Mouse (Mus musculus) forebrain, embryonic 10.5 days (tissue): ENCODE data around the gene Socs1. TPM values are rescaled to one million over a fixed set of nuclear protein-coding genes. Genes with fewer than 3 reads are reported as not detected.

ENCODE experiments used
- DNase-seq: peaks from one replicate; pipeline ENCODE4 v3.0.0-alpha.2; 2017; ENCODE audit warnings: low spot score; ENCODE audit errors: extremely low spot score
- H3K27ac ChIP-seq: fragments of 300-500 bp; sonication (generic); 2 replicates; pipeline ENCODE4 v1.5.1; 2016; ENCODE audit warnings: mild to moderate bottlenecking
- H3K27me3 ChIP-seq: fragments of 300-500 bp; sonication (generic); 2 replicates; pipeline ENCODE4 v1.6.1; 2016; ENCODE audit warnings: mild to moderate bottlenecking; ENCODE audit not compliant: poor library complexity, severe bottlenecking
- H3K36me3 ChIP-seq: fragments of 300-500 bp; sonication (generic); replicated peaks from 2 replicates; pipeline ENCODE4 v1.6.1; 2016; ENCODE audit warnings: mild to moderate bottlenecking, moderate library complexity
- H3K4me1 ChIP-seq: fragments of 300-500 bp; sonication (generic); 2 replicates; pipeline ENCODE4 v1.6.1; 2016
- H3K4me3 ChIP-seq: fragments of 300-500 bp; sonication (generic); 2 replicates; pipeline ENCODE4 v1.5.1; 2016; ENCODE audit warnings: mild to moderate bottlenecking, moderate library complexity
- H3K9me3 ChIP-seq: fragments of 300-500 bp; sonication (generic); 2 replicates; pipeline ENCODE4 v1.6.1; 2016; ENCODE audit warnings: mild to moderate bottlenecking, moderate library complexity
- WGBS: fragments of 180-500 bp; shearing (Covaris S2); methylation state at CpG from one replicate; pipeline ENCODE4 v1.1.7; 2016; 5-methylcytosine and 5-hydroxymethylcytosine counted together
- polyA plus RNA-seq: library from polyadenylated mRNA; unstranded; fragments of >200 nt; fragmentation: Nextera tagmentation; extraction: Ambion mirVana; gene quantifications from 2 replicates; pipeline ENCODE4 v1.2.1, GENCODE M21; 2016

The Socs1 gene
- polyA plus RNA-seq, 1 experiment from 2014 or later = 2.3 TPM

- WGBS = 4% methylated on average over 81 of the region's 81 CpGs
- H3K4me1 ChIP-seq = peaks cover 62% of the 10 kb centered on the region
- H3K4me3 ChIP-seq = peak overlapping the region; percentile 80
- DNase-seq = peak; percentile 24
- no peaks in the 10 kb centered on the region for H3K9me3 ChIP-seq
- peaks cover 27% of the 10 kb centered on the region for H3K27me3 ChIP-seq
- H3K36me3 ChIP-seq = no peaks in the 10 kb centered on the region
- H3K27ac ChIP-seq = peak overlapping the region; percentile 93
Observed at GRCm38 (mm10) chr16:10783883-10784792, 1.2 kb downstream of the Socs1 start.

GRCm38 (mm10) chr16:10783451-10783850 is 1.9 kb downstream of the Socs1 start:
- Histone ChIP-seq H3K27me3 (peaks cover 27% of the 10 kb centered on the region), H3K9me3 (no peaks in the 10 kb centered on the region), H3K27ac (no peak overlapping the region), H3K36me3 (no peaks in the 10 kb centered on the region), H3K4me3 (peak overlapping the region; percentile 80; the same call in 1 of the 2 replicates), H3K4me1 (peaks cover 55% of the 10 kb centered on the region)
- WGBS = 63% methylated on average over 8 of the region's 8 CpGs
- no peak for DNase-seq

DNA sequence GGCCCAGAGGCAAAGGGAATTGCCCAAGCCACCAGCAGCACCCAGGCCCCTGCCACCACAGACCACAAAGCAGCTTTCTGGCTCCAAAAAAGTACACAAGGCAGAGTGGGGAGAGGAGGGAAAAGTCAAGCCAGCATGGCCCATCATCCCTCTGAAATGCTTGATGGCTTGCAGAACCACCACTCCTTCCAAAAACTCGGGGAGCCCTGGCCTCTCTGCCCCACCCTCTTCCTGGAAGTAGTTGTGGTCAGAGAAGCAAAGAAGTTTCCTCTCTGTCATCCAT is 2.2 kb downstream of the Socs1 start:
- Histone ChIP-seq H3K9me3 (no peaks in the 10 kb centered on the region), H3K4me3 (no peak overlapping the region), H3K27me3 (peaks cover 27% of the 10 kb centered on the region), H3K4me1 (peaks cover 51% of the 10 kb centered on the region), H3K27ac (no peak overlapping the region), H3K36me3 (no peaks in the 10 kb centered on the region)
- DNase-seq = no peak
- 57% methylated on average over 1 of the region's 1 CpGs for WGBS

GRCm38 (mm10) chr16:10782377-10783151 is 2.8 kb downstream of the Socs1 start:
- no peak overlapping the region; the same call in 1 of the 2 replicates for H3K4me3 ChIP-seq
- no peaks in the 10 kb centered on the region for H3K36me3 ChIP-seq
- H3K9me3 ChIP-seq = no peaks in the 10 kb centered on the region
- no peak for DNase-seq
- H3K27me3 ChIP-seq = peaks cover 27% of the 10 kb centered on the region
- 42% methylated on average over 6 of the region's 6 CpGs for WGBS
- H3K4me1 ChIP-seq = peaks cover 50% of the 10 kb centered on the region
- H3K27ac ChIP-seq = peak overlapping the region; percentile 22; the same call in 1 of the 2 replicates

GRCm38 (mm10) chr16:10781862-10782371 is 3.4 kb downstream of the Socs1 start:
- 54% methylated on average over 9 of the region's 9 CpGs for WGBS
- Histone ChIP-seq H3K4me3 (no peak overlapping the region; the same call in 1 of the 2 replicates), H3K27me3 (peaks cover 27% of the 10 kb centered on the region), H3K9me3 (no peaks in the 10 kb centered on the region), H3K27ac (no peak overlapping the region), H3K36me3 (no peaks in the 10 kb centered on the region), H3K4me1 (peaks cover 45% of the 10 kb centered on the region)
- DNase-seq = no peak

- no peak overlapping the region for H3K27ac ChIP-seq
- 83% methylated on average over 5 of the region's 5 CpGs for WGBS
- no peaks in the 10 kb centered on the region for H3K9me3 ChIP-seq
- H3K27me3 ChIP-seq = peaks cover 27% of the 10 kb centered on the region
- H3K36me3 ChIP-seq = no peaks in the 10 kb centered on the region
- DNase-seq = no peak
- no peak overlapping the region for H3K4me3 ChIP-seq
- H3K4me1 ChIP-seq = peaks cover 38% of the 10 kb centered on the region
Observed at GRCm38 (mm10) chr16:10780631-10781120, 4.7 kb downstream of the Socs1 start.

DNA sequence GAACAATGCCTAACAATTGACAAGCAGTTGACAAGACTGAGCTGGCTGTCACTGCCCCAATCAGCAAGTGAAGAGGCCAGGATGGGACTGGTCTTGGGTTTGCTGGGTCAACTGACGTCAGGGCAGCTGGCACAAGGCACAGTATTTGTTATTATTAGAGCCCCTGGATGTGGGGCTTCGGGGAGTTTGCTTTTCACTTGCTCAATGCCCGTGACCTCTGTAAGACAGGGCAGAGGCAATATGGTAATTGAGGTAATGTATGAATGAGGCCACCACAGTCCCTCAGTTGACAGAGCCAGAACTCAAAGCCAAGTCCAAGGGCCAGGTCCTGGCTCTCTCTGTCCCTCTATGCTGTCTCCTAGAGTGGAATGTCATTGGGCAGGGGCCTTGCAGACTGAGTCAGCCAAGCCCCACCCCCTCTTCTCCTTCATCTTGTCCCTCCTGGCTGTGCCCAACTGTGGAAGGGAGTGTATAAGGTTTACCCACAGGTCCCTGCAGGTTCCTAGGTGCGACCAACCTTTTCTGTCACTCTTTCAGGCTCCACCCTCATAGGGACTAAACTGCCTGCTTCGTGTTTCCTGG is 7.7 kb downstream of the Socs1 start:
- no peak overlapping the region for H3K27ac ChIP-seq
- no peaks in the 10 kb centered on the region for H3K9me3 ChIP-seq
- no peak overlapping the region for H3K4me3 ChIP-seq
- 68% methylated on average over 5 of the region's 5 CpGs for WGBS
- no peak for DNase-seq
- peaks cover 17% of the 10 kb centered on the region for H3K4me1 ChIP-seq
- H3K27me3 ChIP-seq = peaks cover 5% of the 10 kb centered on the region
- no peaks in the 10 kb centered on the region for H3K36me3 ChIP-seq

DNA sequence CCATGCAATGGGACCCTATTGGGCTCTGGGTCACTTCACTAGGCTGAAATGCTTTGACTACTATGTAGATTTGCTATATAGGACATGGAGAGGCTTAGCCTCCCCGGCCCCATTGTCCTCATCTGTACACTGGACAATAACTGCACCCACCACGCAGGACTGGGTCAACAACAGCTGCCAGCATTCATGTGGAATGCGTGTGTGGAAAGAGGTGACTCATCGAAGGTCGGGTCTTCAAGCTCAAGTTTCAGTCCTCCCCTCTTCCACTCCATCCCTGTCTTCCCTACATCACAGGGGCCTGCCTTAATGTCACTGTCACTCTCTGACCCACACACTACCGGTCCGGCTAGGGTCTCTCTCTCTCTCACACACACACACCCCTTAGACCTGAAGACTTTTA is 9.0 kb downstream of the Socs1 start:
- Histone ChIP-seq H3K36me3 (no peaks in the 10 kb centered on the region), H3K27me3 (no peaks in the 10 kb centered on the region), H3K4me3 (no peak overlapping the region), H3K4me1 (peaks cover 4% of the 10 kb centered on the region; the same call in 1 of the 2 replicates), H3K27ac (no peak overlapping the region), H3K9me3 (no peaks in the 10 kb centered on the region)
- DNase-seq = no peak
- 75% methylated on average over 7 of the region's 7 CpGs for WGBS

GRCm38 (mm10) chr16:10774726-10775125 is 10.6 kb downstream of the Socs1 start:
- H3K4me3 ChIP-seq = no peak overlapping the region
- no peak overlapping the region for H3K27ac ChIP-seq
- peaks cover 13% of the 10 kb centered on the region for H3K4me1 ChIP-seq
- WGBS = 71% methylated on average over 4 of the region's 4 CpGs
- no peaks in the 10 kb centered on the region for H3K27me3 ChIP-seq
- no peak for DNase-seq
- no peaks in the 10 kb centered on the region for H3K9me3 ChIP-seq
- H3K36me3 ChIP-seq = no peaks in the 10 kb centered on the region

DNA sequence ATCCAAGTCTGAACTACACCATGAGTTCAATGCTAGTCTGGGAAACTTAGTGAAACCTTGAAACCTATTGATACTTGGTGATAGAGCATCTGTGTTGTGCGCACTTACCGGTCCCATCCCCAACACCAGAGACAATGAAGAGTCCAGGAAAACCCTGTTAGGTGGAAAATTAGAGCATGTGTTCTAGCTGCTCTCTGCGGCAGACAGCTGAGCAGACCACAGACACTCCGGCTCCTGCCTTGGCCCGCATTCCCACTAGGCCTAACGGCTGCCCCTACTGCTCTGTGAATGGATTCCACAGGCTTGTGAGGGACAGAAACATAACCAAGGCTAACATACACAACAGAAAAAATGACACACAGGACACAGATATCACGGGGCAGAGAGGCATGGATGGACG is 11.8 kb downstream of the Socs1 start:
- Histone ChIP-seq H3K9me3 (no peaks in the 10 kb centered on the region), H3K4me3 (no peak overlapping the region), H3K4me1 (peaks cover 14% of the 10 kb centered on the region), H3K27ac (no peak overlapping the region), H3K27me3 (no peaks in the 10 kb centered on the region), H3K36me3 (no peaks in the 10 kb centered on the region)
- 91% methylated on average over 8 of the region's 8 CpGs for WGBS
- DNase-seq = no peak

- Histone ChIP-seq H3K27ac (0 out of 2 replicates have a peak overlapping the region, but pooled peaks have one; percentile 8), H3K27me3 (no peaks in the 10 kb centered on the region), H3K36me3 (no peaks in the 10 kb centered on the region), H3K9me3 (no peaks in the 10 kb centered on the region), H3K4me1 (peaks cover 14% of the 10 kb centered on the region), H3K4me3 (no peak overlapping the region)
- no peak for DNase-seq
- 68% methylated on average over 19 of the region's 19 CpGs for WGBS
Observed at GRCm38 (mm10) chr16:10771769-10772510, 13.4 kb downstream of the Socs1 start.
